Mouse (Mus musculus) embryonic facial prominence, embryonic 13.5 days (tissue): ENCODE measurements around the gene Ddx39. TPM values are rescaled to one million over a fixed set of nuclear protein-coding genes. Genes with fewer than 3 reads are reported as not detected.

Source experiments
- ATAC-seq: fragments of 200-750 bp; cut with Nextera tagmentation; 2 replicates; pipeline ENCODE4 v1.8.0; 2017; ENCODE audit warnings: low read depth; ENCODE audit not compliant: insufficient number of reproducible peaks, insufficient read depth, low FRiP score, low TSS enrichment
- H3K27ac ChIP-seq: fragments of 300-500 bp; sonication (generic); 2 replicates; pipeline ENCODE4 v1.5.1; 2015; ENCODE audit warnings: moderate library complexity, mild to moderate bottlenecking, inconsistent platforms
- H3K27me3 ChIP-seq: fragments of 300-500 bp; sonication (generic); 2 replicates; pipeline ENCODE4 v1.6.1; 2015; ENCODE audit warnings: mild to moderate bottlenecking, inconsistent platforms
- H3K36me3 ChIP-seq: fragments of 300-500 bp; sonication (generic); 2 replicates; pipeline ENCODE4 v1.6.1; 2015; ENCODE audit warnings: mild to moderate bottlenecking, inconsistent platforms
- H3K4me1 ChIP-seq: fragments of 300-500 bp; sonication (generic); 2 replicates; pipeline ENCODE4 v1.6.1; 2015; ENCODE audit warnings: inconsistent platforms
- H3K4me2 ChIP-seq: fragments of 300-500 bp; sonication (generic); 2 replicates; pipeline ENCODE4 v1.6.1; 2015; ENCODE audit warnings: moderate library complexity, mild to moderate bottlenecking, inconsistent platforms
- H3K4me3 ChIP-seq: fragments of 300-500 bp; sonication (generic); 2 replicates; pipeline ENCODE4 v1.5.1; 2015; ENCODE audit warnings: mild to moderate bottlenecking, inconsistent platforms
- H3K9ac ChIP-seq: fragments of 300-500 bp; sonication (generic); 2 replicates; pipeline ENCODE4 v1.6.1; 2015; ENCODE audit warnings: mild to moderate bottlenecking, inconsistent platforms
- H3K9me3 ChIP-seq: fragments of 300-500 bp; sonication (generic); 2 replicates; pipeline ENCODE4 v1.6.1; 2016; ENCODE audit warnings: inconsistent platforms
- WGBS: fragments of 180-500 bp; shearing (Covaris S2); methylation state at CpG from one replicate; pipeline ENCODE4 v1.1.7; 2015; ENCODE audit warnings: mixed read lengths; 5-methylcytosine and 5-hydroxymethylcytosine counted together
- polyA plus RNA-seq: library from polyadenylated mRNA; unstranded; fragments of >200 nt; fragmentation: Nextera tagmentation; extraction: Ambion mirVana; gene quantifications from 2 replicates; pipeline ENCODE4 v1.2.1, GENCODE M21; 2015

The Ddx39 gene
- polyA plus RNA-seq, 1 experiment from 2014 or later = 148 TPM

- Histone ChIP-seq H3K27me3 (no peaks in the 10 kb centered on the region), H3K27ac (no peak overlapping the region), H3K9ac (no peak overlapping the region), H3K4me2 (no peak overlapping the region), H3K9me3 (no peaks in the 10 kb centered on the region), H3K4me3 (no peak overlapping the region), H3K36me3 (peaks cover 85% of the 10 kb centered on the region), H3K4me1 (peaks cover 9% of the 10 kb centered on the region; the same call in 1 of the 2 replicates)
- no peak for ATAC-seq
- WGBS = 44% methylated on average over 15 of the region's 15 CpGs
Observed at GRCm38 (mm10) chr8:83724697-83725482, 9.9 kb downstream of the Ddx39 start.

GRCm38 (mm10) chr8:83725521-83726102 lies 10.6 kb downstream of the Ddx39 start:
- Histone ChIP-seq H3K27ac (no peak overlapping the region), H3K4me3 (no peak overlapping the region), H3K4me1 (peaks cover 9% of the 10 kb centered on the region; the same call in 1 of the 2 replicates), H3K27me3 (no peaks in the 10 kb centered on the region), H3K36me3 (peaks cover 83% of the 10 kb centered on the region), H3K9me3 (no peaks in the 10 kb centered on the region), H3K9ac (no peak overlapping the region), H3K4me2 (no peak overlapping the region)
- no peak for ATAC-seq
- WGBS = 93% methylated on average over 8 of the region's 8 CpGs

- peaks cover 9% of the 10 kb centered on the region; the same call in 1 of the 2 replicates for H3K4me1 ChIP-seq
- H3K9ac ChIP-seq = no peak overlapping the region
- no peaks in the 10 kb centered on the region for H3K9me3 ChIP-seq
- H3K27me3 ChIP-seq = no peaks in the 10 kb centered on the region
- no peak for ATAC-seq
- H3K4me2 ChIP-seq = no peak overlapping the region
- no peak overlapping the region for H3K27ac ChIP-seq
- no peak overlapping the region for H3K4me3 ChIP-seq
- 56% methylated on average over 11 of the region's 11 CpGs for WGBS
- peaks cover 65% of the 10 kb centered on the region for H3K36me3 ChIP-seq
Observed at GRCm38 (mm10) chr8:83729009-83729807, 14.2 kb downstream of the Ddx39 start.

GRCm38 (mm10) chr8:83731906-83732305 lies 16.9 kb downstream of the Ddx39 start:
- ATAC-seq = no peak
- Histone ChIP-seq H3K36me3 (peaks cover 45% of the 10 kb centered on the region), H3K9ac (no peak overlapping the region), H3K9me3 (no peaks in the 10 kb centered on the region), H3K27me3 (no peaks in the 10 kb centered on the region), H3K4me3 (no peak overlapping the region), H3K4me2 (no peak overlapping the region), H3K4me1 (0 out of 2 replicates have a peak, but pooled peaks cover 6% of the 10 kb centered on the region), H3K27ac (no peak overlapping the region)
- 76% methylated on average over 5 of the region's 5 CpGs for WGBS

GRCm38 (mm10) chr8:83732919-83733318 lies 17.9 kb downstream of the Ddx39 start:
- peaks cover 40% of the 10 kb centered on the region for H3K36me3 ChIP-seq
- no peak overlapping the region for H3K4me2 ChIP-seq
- no peak for ATAC-seq
- no peak overlapping the region for H3K4me3 ChIP-seq
- H3K27ac ChIP-seq = no peak overlapping the region
- H3K4me1 ChIP-seq = peaks cover 14% of the 10 kb centered on the region
- 76% methylated on average over 6 of the region's 6 CpGs for WGBS
- no peaks in the 10 kb centered on the region for H3K9me3 ChIP-seq
- H3K27me3 ChIP-seq = no peaks in the 10 kb centered on the region
- no peak overlapping the region for H3K9ac ChIP-seq

- WGBS = 90% methylated on average over 4 of the region's 4 CpGs
- no peak for ATAC-seq
Observed at GRCm38 (mm10) chr8:83736681-83737080, 21.7 kb downstream of the Ddx39 start.

GRCm38 (mm10) chr8:83737346-83737745 lies 22.4 kb downstream of the Ddx39 start:
- WGBS = 88% methylated on average over 4 of the region's 4 CpGs
- Histone ChIP-seq H3K27ac (peak overlapping the region; percentile 85), H3K4me1 (peaks cover 42% of the 10 kb centered on the region), H3K9me3 (no peaks in the 10 kb centered on the region), H3K9ac (no peak overlapping the region), H3K27me3 (no peaks in the 10 kb centered on the region), H3K4me2 (peak overlapping the region; percentile 88; the same call in 1 of the 2 replicates), H3K4me3 (no peak overlapping the region), H3K36me3 (peaks cover 3% of the 10 kb centered on the region; the same call in 1 of the 2 replicates)
- ATAC-seq = no peak

More at GRCm38 (mm10) chr8:83736681-83737080, 21.7 kb downstream of the Ddx39 start:
- Histone ChIP-seq H3K4me1 (peaks cover 42% of the 10 kb centered on the region), H3K27ac (no peak overlapping the region), H3K36me3 (peaks cover 9% of the 10 kb centered on the region), H3K9ac (no peak overlapping the region), H3K27me3 (no peaks in the 10 kb centered on the region), H3K4me2 (no peak overlapping the region), H3K4me3 (no peak overlapping the region), H3K9me3 (no peaks in the 10 kb centered on the region)

GRCm38 (mm10) chr8:83737852-83738562 lies 23.0 kb downstream of the Ddx39 start:
- H3K36me3 ChIP-seq = no peaks in the 10 kb centered on the region; the same call in 1 of the 2 replicates
- no peaks in the 10 kb centered on the region for H3K9me3 ChIP-seq
- H3K27ac ChIP-seq = peak overlapping the region; percentile 85
- WGBS = 64% methylated on average over 4 of the region's 4 CpGs
- H3K4me3 ChIP-seq = no peak overlapping the region; the same call in 1 of the 2 replicates
- H3K4me2 ChIP-seq = peak overlapping the region; percentile 88
- no peaks in the 10 kb centered on the region for H3K27me3 ChIP-seq
- ATAC-seq = no peak
- peak overlapping the region; percentile 27; the same call in 1 of the 2 replicates for H3K9ac ChIP-seq
- peaks cover 42% of the 10 kb centered on the region for H3K4me1 ChIP-seq

- Histone ChIP-seq H3K9me3 (no peaks in the 10 kb centered on the region), H3K27ac (peak overlapping the region; percentile 85), H3K36me3 (no peaks in the 10 kb centered on the region), H3K9ac (0 out of 2 replicates have a peak overlapping the region, but pooled peaks have one; percentile 21), H3K4me2 (peak overlapping the region; percentile 88), H3K27me3 (no peaks in the 10 kb centered on the region), H3K4me1 (peaks cover 42% of the 10 kb centered on the region), H3K4me3 (peak overlapping the region; percentile 62)
- peak; percentile 46; the same call in 1 of the 2 replicates for ATAC-seq
- 37% methylated on average over 10 of the region's 10 CpGs for WGBS
Observed at GRCm38 (mm10) chr8:83738949-83739710, 24.2 kb downstream of the Ddx39 start.

GRCm38 (mm10) chr8:83739711-83740468 lies 24.9 kb downstream of the Ddx39 start:
- Histone ChIP-seq H3K36me3 (no peaks in the 10 kb centered on the region), H3K4me1 (peaks cover 42% of the 10 kb centered on the region), H3K27ac (peak overlapping the region; percentile 85), H3K27me3 (no peaks in the 10 kb centered on the region), H3K4me2 (peak overlapping the region; percentile 88), H3K4me3 (peak overlapping the region; percentile 62), H3K9ac (peak overlapping the region; percentile 83), H3K9me3 (no peaks in the 10 kb centered on the region)
- no peak for ATAC-seq
- WGBS = 35% methylated on average over 8 of the region's 8 CpGs
